Mouse (Mus musculus) heart, embryonic 14.5 days (tissue): ENCODE results near the gene Chrdl2. TPM values are rescaled to one million over a fixed set of nuclear protein-coding genes. Genes with fewer than 3 reads are reported as not detected.
"Not testable (repeated sequence)": the region's sequence is repeated elsewhere in the genome, so short reads cannot be mapped to it uniquely, and the experiment has no call there.

Source experiments
- ATAC-seq: fragments of 200-750 bp; cut with Nextera tagmentation; 2 replicates; pipeline ENCODE4 v1.8.0; 2017; ENCODE audit warnings: low read depth, moderate TSS enrichment; ENCODE audit not compliant: insufficient number of reproducible peaks, insufficient read depth, low FRiP score
- H3K27ac ChIP-seq, 2 experiments: fragments of 200-500 bp in 1 of 2; fragments of 300-500 bp in 1 of 2; sonication (generic) in 1 of 2; replicated peaks in 1 of 2; 2 replicates each; pipeline ENCODE4 v1.5.1; 2012 to 2014; ENCODE audit warnings: low read depth in 2 of 2, low read length in 2 of 2, control low read depth in 1 of 2, mild to moderate bottlenecking in 1 of 2, mixed read lengths in 1 of 2; ENCODE audit not compliant: control insufficient read depth in 1 of 2, insufficient read depth in 1 of 2
- H3K27me3 ChIP-seq: fragments of 300-500 bp; sonication (generic); 2 replicates; pipeline ENCODE4 v1.6.1; 2014; ENCODE audit warnings: mild to moderate bottlenecking, low read length, control low read depth; ENCODE audit not compliant: control insufficient read depth, insufficient read depth
- H3K36me3 ChIP-seq: fragments of 300-500 bp; sonication (generic); 2 replicates; pipeline ENCODE4 v1.6.1; 2014; ENCODE audit warnings: mild to moderate bottlenecking, control low read depth, low read length, mixed read lengths; ENCODE audit not compliant: control insufficient read depth, insufficient read depth
- H3K4me1 ChIP-seq, 2 experiments: fragments of 200-500 bp in 1 of 2; fragments of 300-500 bp in 1 of 2; sonication (generic) in 1 of 2; 2 replicates each; pipeline ENCODE4 v1.6.1; 2012 to 2014; ENCODE audit warnings: low read length in 2 of 2, control low read depth in 1 of 2, mixed read lengths in 1 of 2; ENCODE audit not compliant: control insufficient read depth in 2 of 2, insufficient read depth in 2 of 2
- H3K4me2 ChIP-seq: fragments of 300-500 bp; sonication (generic); 2 replicates; pipeline ENCODE4 v1.6.1; 2014; ENCODE audit warnings: mild to moderate bottlenecking, low read length
- H3K4me3 ChIP-seq, 2 experiments: fragments of 200-500 bp in 1 of 2; fragments of 300-500 bp in 1 of 2; sonication (generic) in 1 of 2; 2 replicates each; pipeline ENCODE4 v1.5.1; 2012 to 2014; ENCODE audit warnings: low read length in 2 of 2, mild to moderate bottlenecking in 2 of 2, control low read depth in 1 of 2, low read depth in 1 of 2, moderate library complexity in 1 of 2; ENCODE audit not compliant: control insufficient read depth in 1 of 2, insufficient read depth in 1 of 2
- H3K9ac ChIP-seq: fragments of 300-500 bp; sonication (generic); 2 replicates; pipeline ENCODE4 v1.6.1; 2014; ENCODE audit warnings: mild to moderate bottlenecking, low read length
- H3K9me3 ChIP-seq: fragments of 300-500 bp; sonication (generic); 2 replicates; pipeline ENCODE4 v1.6.1; 2016; ENCODE audit warnings: low read length, control low read depth; ENCODE audit not compliant: control insufficient read depth
- WGBS: fragments of 180-500 bp; shearing (Covaris S2); extraction: QIAGEN DNeasy Blood & Tissue Kit; methylation state at CpG from one replicate; pipeline ENCODE4 v1.1.7; 2014; 5-methylcytosine and 5-hydroxymethylcytosine counted together
- polyA plus RNA-seq: library from polyadenylated mRNA; unstranded; fragments of >200 nt; fragmentation: Nextera tagmentation; extraction: Ambion mirVana; gene quantifications from 2 replicates; pipeline ENCODE4 v1.2.1, GENCODE M21; 2014

Gene Chrdl2
- polyA plus RNA-seq, 1 experiment from 2014 or later = 0.30 TPM

DNA sequence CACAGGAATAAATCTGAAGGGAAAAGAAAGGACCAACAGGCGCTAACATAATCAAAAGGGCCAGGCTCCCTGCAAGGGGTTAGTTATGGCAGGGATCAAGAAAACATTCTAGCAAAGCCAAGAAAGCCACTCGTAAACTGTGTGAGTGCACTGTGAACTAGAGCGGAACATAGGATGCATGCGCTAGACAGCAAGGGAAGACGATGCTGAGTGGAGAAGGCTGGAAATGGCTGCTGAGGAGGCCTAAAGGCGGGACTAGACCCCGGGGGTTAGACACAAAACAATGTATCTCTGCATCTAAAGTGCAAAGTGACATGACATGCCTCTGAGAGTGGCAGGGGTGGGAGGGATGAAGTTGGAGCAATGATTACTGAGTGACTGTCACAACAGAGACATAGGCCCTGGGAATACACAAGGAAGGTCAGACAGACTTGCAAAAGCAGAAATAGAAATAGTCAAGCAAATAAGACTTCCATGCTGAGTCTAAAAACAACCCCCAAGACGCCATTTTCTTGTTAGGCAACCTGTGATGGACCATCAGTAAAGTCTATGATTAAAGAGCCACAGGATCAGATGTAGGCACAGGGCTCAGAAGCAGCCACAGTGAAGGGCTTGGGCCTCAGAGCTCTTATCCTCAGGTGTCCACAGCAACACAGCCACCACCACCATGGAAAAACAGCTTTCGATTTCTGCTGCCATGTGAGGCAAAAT lies 39.8 kb upstream of the Chrdl2 start:
- Histone ChIP-seq H3K4me2 (no peak overlapping the region), H3K4me1 (peaks cover 17 to 44% of the 10 kb centered on the region in 2 experiments), H3K27ac (0 out of 4 replicates have a peak overlapping the region, but pooled peaks of 1 of the 2 experiments have one; percentile 28), H3K4me3 (no peak overlapping the region), H3K36me3 (no peaks in the 10 kb centered on the region), H3K27me3 (no peaks in the 10 kb centered on the region), H3K9me3 (no peaks in the 10 kb centered on the region), H3K9ac (no peak overlapping the region)
- 68% methylated on average over 9 of the region's 9 CpGs for WGBS
- ATAC-seq = no peak

GRCm38 (mm10) chr7:99969151-99969550 lies 36.8 kb upstream of the Chrdl2 start:
- 75% methylated on average over 4 of the region's 4 CpGs for WGBS
- H3K27me3 ChIP-seq = no peaks in the 10 kb centered on the region
- H3K9ac ChIP-seq = no peak overlapping the region
- no peak overlapping the region for H3K4me3 ChIP-seq
- no peak for ATAC-seq
- H3K4me1 ChIP-seq = peaks cover 17 to 32% of the 10 kb centered on the region in 2 experiments
- no peak overlapping the region for H3K4me2 ChIP-seq
- H3K27ac ChIP-seq = no peak overlapping the region
- no peaks in the 10 kb centered on the region for H3K36me3 ChIP-seq
- H3K9me3 ChIP-seq = no peaks in the 10 kb centered on the region

- H3K9me3 ChIP-seq = no peaks in the 10 kb centered on the region
- H3K36me3 ChIP-seq = no peaks in the 10 kb centered on the region
- no peak overlapping the region for H3K27ac ChIP-seq
- peaks cover 4 to 15% of the 10 kb centered on the region in 2 experiments for H3K4me1 ChIP-seq
- no peak overlapping the region for H3K9ac ChIP-seq
- ATAC-seq = no peak
- no peak overlapping the region for H3K4me2 ChIP-seq
- no peak overlapping the region for H3K4me3 ChIP-seq
- H3K27me3 ChIP-seq = no peaks in the 10 kb centered on the region
- 81% methylated on average over 2 of the region's 2 CpGs for WGBS
Observed at GRCm38 (mm10) chr7:99971926-99972325, 34.0 kb upstream of the Chrdl2 start.

DNA sequence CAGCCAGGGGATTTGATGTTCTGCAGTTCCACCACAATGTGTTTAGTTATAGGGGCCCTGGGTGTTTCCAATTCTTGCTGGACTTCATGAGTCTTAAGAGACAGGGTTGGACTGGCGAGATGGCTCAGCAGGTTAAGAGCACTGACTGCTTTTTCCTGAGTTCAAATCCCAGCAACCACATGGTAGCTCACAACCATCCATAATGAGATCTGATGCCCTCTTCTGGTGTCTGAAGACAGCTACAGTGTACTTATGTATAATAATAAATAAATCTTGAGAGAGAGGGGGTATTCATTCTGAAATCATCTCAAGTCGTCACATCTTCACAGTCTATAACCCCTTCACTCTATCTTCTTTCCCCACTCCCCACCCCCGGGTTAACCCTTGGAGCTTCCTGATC lies 33.1 kb upstream of the Chrdl2 start:
- H3K9me3 ChIP-seq, H3K36me3 ChIP-seq, ATAC-seq, H3K4me3 ChIP-seq, H3K4me2 ChIP-seq, H3K27ac ChIP-seq, H3K27me3 ChIP-seq, H3K9ac ChIP-seq: not testable (repeated sequence)
- WGBS = 84% methylated on average over 3 of the region's 3 CpGs
- H3K4me1 ChIP-seq = peaks cover 4 to 15% of the 10 kb centered on the region in 2 experiments

GRCm38 (mm10) chr7:99974208-99974970 lies 31.6 kb upstream of the Chrdl2 start:
- no peak overlapping the region for H3K27ac ChIP-seq
- WGBS = 71% methylated on average over 10 of the region's 10 CpGs
- no peaks in the 10 kb centered on the region for H3K36me3 ChIP-seq
- peaks cover 4 to 18% of the 10 kb centered on the region in 2 experiments for H3K4me1 ChIP-seq
- H3K4me3 ChIP-seq = no peak overlapping the region
- no peak overlapping the region for H3K4me2 ChIP-seq
- H3K27me3 ChIP-seq = no peaks in the 10 kb centered on the region
- no peaks in the 10 kb centered on the region for H3K9me3 ChIP-seq
- ATAC-seq = no peak
- H3K9ac ChIP-seq = no peak overlapping the region

DNA sequence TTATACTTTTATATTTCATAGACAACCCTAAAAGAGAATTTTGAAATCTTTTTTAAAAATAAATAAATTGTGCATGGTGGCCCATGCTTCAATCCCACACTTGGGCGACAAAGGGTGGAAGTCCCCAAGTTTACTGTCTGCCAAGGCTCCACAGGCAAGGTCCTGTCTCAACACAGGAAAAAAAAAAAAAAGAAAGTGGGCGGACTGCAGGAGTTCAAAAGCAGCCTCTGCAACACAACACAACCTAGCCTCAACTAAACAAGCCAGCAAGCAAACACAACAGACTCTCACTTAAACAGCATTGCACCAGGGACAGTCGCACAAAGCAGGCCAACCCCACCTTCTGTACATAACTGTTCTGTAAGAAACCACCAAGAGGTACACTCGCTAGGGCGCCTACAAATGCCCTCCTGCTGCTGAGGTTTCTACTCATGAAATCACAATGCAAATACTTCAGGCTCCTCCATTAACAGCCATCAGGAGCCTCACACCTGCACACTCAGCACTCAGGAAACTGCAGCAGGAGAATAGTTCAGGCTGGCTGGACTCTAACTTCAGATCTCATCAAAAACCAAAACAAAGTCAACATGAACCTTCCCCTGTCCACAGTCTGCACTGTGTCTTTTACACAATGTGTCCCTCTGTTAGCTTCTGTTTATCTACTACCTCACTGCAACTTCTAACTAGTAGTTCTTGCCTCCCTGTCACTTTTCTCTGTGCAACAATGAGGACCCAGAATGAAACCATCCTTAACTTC lies 30.0 kb upstream of the Chrdl2 start:
- no peak overlapping the region for H3K27ac ChIP-seq
- H3K4me3 ChIP-seq = no peak overlapping the region
- no peak overlapping the region for H3K9ac ChIP-seq
- H3K9me3 ChIP-seq = no peaks in the 10 kb centered on the region
- 85% methylated on average over 5 of the region's 5 CpGs for WGBS
- H3K4me1 ChIP-seq = peaks cover 4 to 23% of the 10 kb centered on the region in 2 experiments
- no peaks in the 10 kb centered on the region for H3K36me3 ChIP-seq
- no peaks in the 10 kb centered on the region for H3K27me3 ChIP-seq
- no peak overlapping the region for H3K4me2 ChIP-seq
- no peak for ATAC-seq

GRCm38 (mm10) chr7:99978041-99978440 lies 27.9 kb upstream of the Chrdl2 start:
- no peak overlapping the region for H3K4me3 ChIP-seq
- WGBS = 79% methylated on average over 2 of the region's 2 CpGs
- no peak overlapping the region for H3K27ac ChIP-seq
- H3K4me1 ChIP-seq = peaks cover 4 to 26% of the 10 kb centered on the region in 2 experiments
- H3K4me2 ChIP-seq = no peak overlapping the region
- no peaks in the 10 kb centered on the region for H3K27me3 ChIP-seq
- no peak for ATAC-seq
- H3K9ac ChIP-seq = no peak overlapping the region
- H3K9me3 ChIP-seq = no peaks in the 10 kb centered on the region
- H3K36me3 ChIP-seq = no peaks in the 10 kb centered on the region
